Mouse (Mus musculus): Measurements from ENCODE around the gene Sstr2. TPM values are rescaled to one million over a fixed set of nuclear protein-coding genes. Genes with fewer than 3 reads are reported as not detected.
A peak's percentile ranks its signal among the peaks of the same experiment; 100 is the strongest.

Gene Sstr2
- polyA plus RNA-seq (2015; fragmentation: Nextera tagmentation; extraction: Ambion mirVana) = 3.0 and 4.2 TPM in 2 replicates

- H3K4me1 ChIP-seq (replicated peaks; ENCODE audit: control insufficient read depth, insufficient read depth, low read length) = peaks cover 16% of the 10 kb centered on the region
- peak within 1 kb of the TSS; percentile 53 for H3K4me3 ChIP-seq (ENCODE audit: low read length)
- H3K9ac ChIP-seq (ENCODE audit: low read length) = peak within 1 kb of the TSS; percentile 63
- H3K9me3 ChIP-seq (ENCODE audit: control insufficient read depth, low read length) = no peaks in the 10 kb centered on the region
- no peak within 1 kb of the TSS for H3K27ac ChIP-seq (ENCODE audit: low read length)
- peak within 1 kb of the TSS; percentile 92 for H3K4me2 ChIP-seq (ENCODE audit: low read depth, low read length)
- under 1% methylated on average over 54 of the region's 54 CpGs for WGBS
- peak; percentile 68 for ATAC-seq (ENCODE audit: low read depth)
- no peaks in the 10 kb centered on the region for H3K36me3 ChIP-seq (ENCODE audit: control insufficient read depth, insufficient read depth, low read length)
- H3K27me3 ChIP-seq (ENCODE audit: control insufficient read depth, insufficient read depth, low read depth, low read length) = peaks cover 34% of the 10 kb centered on the region
Observed at GRCm38 (mm10) chr11:113618672-113619419, at the start of gene Sstr2. Gene Sstr2, plus strand, starts transcription at chr11:113619342.

GRCm38 (mm10) chr11:113571616-113572015 is 47.5 kb upstream of the Sstr2 start:
- H3K27ac ChIP-seq (ENCODE audit: low read length) = no peak overlapping the region
- H3K4me3 ChIP-seq (ENCODE audit: low read length) = no peak overlapping the region
- H3K36me3 ChIP-seq (ENCODE audit: control insufficient read depth, insufficient read depth, low read length) = no peaks in the 10 kb centered on the region
- no peak overlapping the region for H3K4me2 ChIP-seq (ENCODE audit: low read depth, low read length)
- ATAC-seq (ENCODE audit: low read depth) = no peak
- peaks cover 9% of the 10 kb centered on the region for H3K4me1 ChIP-seq (replicated peaks; ENCODE audit: control insufficient read depth, insufficient read depth, low read length)
- H3K9ac ChIP-seq (ENCODE audit: low read length) = no peak overlapping the region
- no peaks in the 10 kb centered on the region for H3K27me3 ChIP-seq (ENCODE audit: control insufficient read depth, insufficient read depth, low read depth, low read length)
- no peaks in the 10 kb centered on the region for H3K9me3 ChIP-seq (ENCODE audit: control insufficient read depth, low read length)

- Histone ChIP-seq H3K27ac (ENCODE audit: low read length) (no peak overlapping the region), H3K27me3 (ENCODE audit: control insufficient read depth, insufficient read depth, low read depth, low read length) (no peaks in the 10 kb centered on the region), H3K4me3 (ENCODE audit: low read length) (no peak overlapping the region), H3K9me3 (ENCODE audit: control insufficient read depth, low read length) (no peaks in the 10 kb centered on the region), H3K36me3 (ENCODE audit: control insufficient read depth, insufficient read depth, low read length) (no peaks in the 10 kb centered on the region), H3K9ac (ENCODE audit: low read length) (no peak overlapping the region), H3K4me2 (ENCODE audit: low read depth, low read length) (no peak overlapping the region), H3K4me1 (replicated peaks; ENCODE audit: control insufficient read depth, insufficient read depth, low read length) (peaks cover 9% of the 10 kb centered on the region)
- peak; percentile 60; the same call in 1 of the 2 replicates for ATAC-seq (ENCODE audit: low read depth)
- 50% methylated on average over 6 of the region's 6 CpGs for WGBS
Observed at GRCm38 (mm10) chr11:113572641-113573040, 46.5 kb upstream of the Sstr2 start.

- H3K27me3 ChIP-seq (ENCODE audit: control insufficient read depth, insufficient read depth, low read depth, low read length) = no peaks in the 10 kb centered on the region
- no peak overlapping the region for H3K27ac ChIP-seq (ENCODE audit: low read length)
- no peak for ATAC-seq (ENCODE audit: low read depth)
- no peak overlapping the region for H3K4me3 ChIP-seq (ENCODE audit: low read length)
- no peak overlapping the region for H3K4me2 ChIP-seq (ENCODE audit: low read depth, low read length)
- WGBS = 83% methylated on average over 4 of the region's 4 CpGs
- peaks cover 9% of the 10 kb centered on the region for H3K4me1 ChIP-seq (replicated peaks; ENCODE audit: control insufficient read depth, insufficient read depth, low read length)
- no peaks in the 10 kb centered on the region for H3K36me3 ChIP-seq (ENCODE audit: control insufficient read depth, insufficient read depth, low read length)
- no peaks in the 10 kb centered on the region for H3K9me3 ChIP-seq (ENCODE audit: control insufficient read depth, low read length)
- no peak overlapping the region for H3K9ac ChIP-seq (ENCODE audit: low read length)
Observed at GRCm38 (mm10) chr11:113577221-113577620, 41.9 kb upstream of the Sstr2 start.

- WGBS = 47% methylated on average over 11 of the region's 11 CpGs
- Histone ChIP-seq H3K9me3 (ENCODE audit: control insufficient read depth, low read length) (no peaks in the 10 kb centered on the region), H3K4me3 (ENCODE audit: low read length) (no peak overlapping the region), H3K9ac (ENCODE audit: low read length) (no peak overlapping the region), H3K4me1 (replicated peaks; ENCODE audit: control insufficient read depth, insufficient read depth, low read length) (no peaks in the 10 kb centered on the region), H3K27me3 (ENCODE audit: control insufficient read depth, insufficient read depth, low read depth, low read length) (no peaks in the 10 kb centered on the region), H3K4me2 (ENCODE audit: low read depth, low read length) (no peak overlapping the region), H3K27ac (ENCODE audit: low read length) (no peak overlapping the region), H3K36me3 (ENCODE audit: control insufficient read depth, insufficient read depth, low read length) (no peaks in the 10 kb centered on the region)
- peak; percentile 43; the same call in 1 of the 2 replicates for ATAC-seq (ENCODE audit: low read depth)
Observed at GRCm38 (mm10) chr11:113583879-113584661, 35.1 kb upstream of the Sstr2 start.

- ATAC-seq (ENCODE audit: low read depth) = no peak
- WGBS = 74% methylated on average over 6 of the region's 6 CpGs
- no peaks in the 10 kb centered on the region for H3K36me3 ChIP-seq (ENCODE audit: control insufficient read depth, insufficient read depth, low read length)
- no peaks in the 10 kb centered on the region for H3K9me3 ChIP-seq (ENCODE audit: control insufficient read depth, low read length)
- no peak overlapping the region for H3K4me3 ChIP-seq (ENCODE audit: low read length)
- no peak overlapping the region for H3K4me2 ChIP-seq (ENCODE audit: low read depth, low read length)
- no peak overlapping the region for H3K9ac ChIP-seq (ENCODE audit: low read length)
- H3K4me1 ChIP-seq (replicated peaks; ENCODE audit: control insufficient read depth, insufficient read depth, low read length) = no peaks in the 10 kb centered on the region
- H3K27me3 ChIP-seq (ENCODE audit: control insufficient read depth, insufficient read depth, low read depth, low read length) = no peaks in the 10 kb centered on the region
- H3K27ac ChIP-seq (ENCODE audit: low read length) = no peak overlapping the region
Observed at GRCm38 (mm10) chr11:113586423-113586822, 32.7 kb upstream of the Sstr2 start.

- H3K27ac ChIP-seq (ENCODE audit: low read length) = no peak overlapping the region
- H3K4me2 ChIP-seq (ENCODE audit: low read depth, low read length) = no peak overlapping the region
- ATAC-seq (ENCODE audit: low read depth) = no peak
- H3K9me3 ChIP-seq (ENCODE audit: control insufficient read depth, low read length) = no peaks in the 10 kb centered on the region
- H3K27me3 ChIP-seq (ENCODE audit: control insufficient read depth, insufficient read depth, low read depth, low read length) = no peaks in the 10 kb centered on the region
- 31% methylated on average over 3 of the region's 3 CpGs for WGBS
- no peaks in the 10 kb centered on the region for H3K36me3 ChIP-seq (ENCODE audit: control insufficient read depth, insufficient read depth, low read length)
- no peak overlapping the region for H3K9ac ChIP-seq (ENCODE audit: low read length)
- no peak overlapping the region for H3K4me3 ChIP-seq (ENCODE audit: low read length)
- no peaks in the 10 kb centered on the region for H3K4me1 ChIP-seq (replicated peaks; ENCODE audit: control insufficient read depth, insufficient read depth, low read length)
Observed at GRCm38 (mm10) chr11:113588936-113589335, 30.2 kb upstream of the Sstr2 start.

- H3K4me2 ChIP-seq (ENCODE audit: low read depth, low read length) = no peak overlapping the region
- H3K4me3 ChIP-seq (ENCODE audit: low read length) = no peak overlapping the region
- no peaks in the 10 kb centered on the region for H3K36me3 ChIP-seq (ENCODE audit: control insufficient read depth, insufficient read depth, low read length)
- H3K27ac ChIP-seq (ENCODE audit: low read length) = no peak overlapping the region
- H3K27me3 ChIP-seq (ENCODE audit: control insufficient read depth, insufficient read depth, low read depth, low read length) = no peaks in the 10 kb centered on the region
- ATAC-seq (ENCODE audit: low read depth) = no peak
- 76% methylated on average over 5 of the region's 5 CpGs for WGBS
- H3K9ac ChIP-seq (ENCODE audit: low read length) = no peak overlapping the region
- no peaks in the 10 kb centered on the region for H3K4me1 ChIP-seq (replicated peaks; ENCODE audit: control insufficient read depth, insufficient read depth, low read length)
- no peaks in the 10 kb centered on the region for H3K9me3 ChIP-seq (ENCODE audit: control insufficient read depth, low read length)
Observed at GRCm38 (mm10) chr11:113595144-113595543, 24.0 kb upstream of the Sstr2 start.

- WGBS = 77% methylated on average over 3 of the region's 3 CpGs
- ATAC-seq (ENCODE audit: low read depth) = no peak
- no peak overlapping the region for H3K9ac ChIP-seq (ENCODE audit: low read length)
- H3K36me3 ChIP-seq (ENCODE audit: control insufficient read depth, insufficient read depth, low read length) = no peaks in the 10 kb centered on the region
- no peaks in the 10 kb centered on the region for H3K4me1 ChIP-seq (replicated peaks; ENCODE audit: control insufficient read depth, insufficient read depth, low read length)
- no peak overlapping the region for H3K4me2 ChIP-seq (ENCODE audit: low read depth, low read length)
- H3K9me3 ChIP-seq (ENCODE audit: control insufficient read depth, low read length) = no peaks in the 10 kb centered on the region
- H3K4me3 ChIP-seq (ENCODE audit: low read length) = no peak overlapping the region
- no peaks in the 10 kb centered on the region for H3K27me3 ChIP-seq (ENCODE audit: control insufficient read depth, insufficient read depth, low read depth, low read length)
- no peak overlapping the region for H3K27ac ChIP-seq (ENCODE audit: low read length)
Observed at GRCm38 (mm10) chr11:113597632-113598031, 21.5 kb upstream of the Sstr2 start.
